Mouse (Mus musculus): ENCODE results near the gene Tssk4. TPM values are rescaled to one million over a fixed set of nuclear protein-coding genes. Genes with fewer than 3 reads are reported as not detected.

The Tssk4 gene
- total RNA-seq, 2 experiments from 2014 or later, result 0.75 to 0.85 TPM

- no peak for DNase-seq (ENCODE audit: extremely low spot score in 1 of 2, low spot score in 2 of 2)
- intact Hi-C loops (cut with DNase I), result no loop called here
Observed at GRCm38 (mm10) chr14:55640816-55641215, 9.2 kb upstream of the Tssk4 start.

- intact Hi-C loops (cut with DNase I), result no loop called here
Observed at GRCm38 (mm10) chr14:55641291-55641690, 8.7 kb upstream of the Tssk4 start.

GRCm38 (mm10) chr14:55642679-55643059, 7.3 kb upstream of the Tssk4 start:
- no peak for DNase-seq (ENCODE audit: extremely low spot score in 1 of 2, low spot score in 2 of 2)
- intact Hi-C loops (cut with DNase I), result no loop called here

More at GRCm38 (mm10) chr14:55641291-55641690, 8.7 kb upstream of the Tssk4 start:
- no peak for DNase-seq (ENCODE audit: extremely low spot score in 1 of 2, low spot score in 2 of 2)

GRCm38 (mm10) chr14:55643060-55643907, 6.7 kb upstream of the Tssk4 start, which contains the start of gene Tm9sf1:
Tm9sf1 (minus strand) TSS chr14:55643806.
- intact Hi-C loops (cut with DNase I), result no loop called here
- peak; percentile 66 to 85 for DNase-seq (ENCODE audit: extremely low spot score in 1 of 2, low spot score in 2 of 2)

GRCm38 (mm10) chr14:55644261-55644888, 5.6 kb upstream of the Tssk4 start:
- no peak for DNase-seq (ENCODE audit: extremely low spot score in 1 of 2, low spot score in 2 of 2)
- intact Hi-C loops (cut with DNase I), result no loop called here

- no peak for DNase-seq (ENCODE audit: extremely low spot score in 1 of 2, low spot score in 2 of 2)
- intact Hi-C loops (cut with DNase I), result no loop called here
Observed at GRCm38 (mm10) chr14:55651528-55651927, 1.5 kb downstream of the Tssk4 start.

GRCm38 (mm10) chr14:55656935-55657334, 7.0 kb downstream of the Tssk4 start:
- intact Hi-C loops (cut with DNase I), result no loop called here
- DNase-seq (ENCODE audit: extremely low spot score in 1 of 2, low spot score in 2 of 2), result no peak

- DNase-seq (ENCODE audit: extremely low spot score in 1 of 2, low spot score in 2 of 2), result no peak
- intact Hi-C loops (cut with DNase I), result no loop called here
Observed at GRCm38 (mm10) chr14:55658011-55658410, 8.0 kb downstream of the Tssk4 start.

GRCm38 (mm10) chr14:55659960-55660573, 10.1 kb downstream of the Tssk4 start, which contains the start of gene Mdp1:
Mdp1 (minus strand) TSS chr14:55660508.
- DNase-seq (ENCODE audit: extremely low spot score in 1 of 2, low spot score in 2 of 2), result peak; percentile 75 to 88
- intact Hi-C loops (cut with DNase I), result no loop called here

GRCm38 (mm10) chr14:55660636-55661035, 10.7 kb downstream of the Tssk4 start:
- intact Hi-C loops (cut with DNase I), result no loop called here

GRCm38 (mm10) chr14:55671486-55671832, 21.5 kb downstream of the Tssk4 start:
- intact Hi-C loops (cut with DNase I), result no loop called here
- DNase-seq (ENCODE audit: extremely low spot score in 1 of 2, low spot score in 2 of 2), result no peak

More at GRCm38 (mm10) chr14:55660636-55661035, 10.7 kb downstream of the Tssk4 start:
- DNase-seq (ENCODE audit: extremely low spot score in 1 of 2, low spot score in 2 of 2), result no peak

- intact Hi-C loops (cut with DNase I), result no loop called here
- DNase-seq (ENCODE audit: extremely low spot score in 1 of 2, low spot score in 2 of 2), result peak; percentile 91 to 95
Observed at GRCm38 (mm10) chr14:55671833-55672740, 22.1 kb downstream of the Tssk4 start, which contains the start of the genes Gmpr2 and Nedd8. Gmpr2 (plus strand) TSS chr14:55671941. Nedd8 (minus strand) TSS chr14:55672124.

GRCm38 (mm10) chr14:55672741-55673060, 22.7 kb downstream of the Tssk4 start:
- intact Hi-C loops (cut with DNase I), result no loop called here
- DNase-seq (ENCODE audit: extremely low spot score in 1 of 2, low spot score in 2 of 2), result no peak

GRCm38 (mm10) chr14:55677615-55678014, 27.6 kb downstream of the Tssk4 start:
- DNase-seq (ENCODE audit: extremely low spot score in 1 of 2, low spot score in 2 of 2), result no peak
- intact Hi-C loops (cut with DNase I), result no loop called here

- peak; percentile 96 for DNase-seq (ENCODE audit: extremely low spot score in 1 of 2, low spot score in 2 of 2)
- intact Hi-C loops (cut with DNase I), result loop anchor here (10.0 kb wide), 1 partner anchor 233 kb away; no protein-coding TSS in a partner anchor
Observed at GRCm38 (mm10) chr14:55681160-55682117, 31.5 kb downstream of the Tssk4 start, which contains the start of gene Tinf2. Tinf2 (minus strand) TSS chr14:55681820.

- intact Hi-C loops (cut with DNase I), result loop anchor here (10.0 kb wide), 1 partner anchor 233 kb away; no protein-coding TSS in a partner anchor
- no peak for DNase-seq (ENCODE audit: extremely low spot score in 1 of 2, low spot score in 2 of 2)
Observed at GRCm38 (mm10) chr14:55682118-55682493, 32.1 kb downstream of the Tssk4 start.

- intact Hi-C loops (cut with DNase I), result loop anchor here (10.0 kb wide), 1 partner anchor 225 kb away; no protein-coding TSS in a partner anchor
- DNase-seq (ENCODE audit: extremely low spot score in 1 of 2, low spot score in 2 of 2), result no peak
Observed at GRCm38 (mm10) chr14:55689433-55689832, 39.4 kb downstream of the Tssk4 start.
